9 mouse cellular contexts compared by ENCODE assay signal in the genomic region with DNA sequence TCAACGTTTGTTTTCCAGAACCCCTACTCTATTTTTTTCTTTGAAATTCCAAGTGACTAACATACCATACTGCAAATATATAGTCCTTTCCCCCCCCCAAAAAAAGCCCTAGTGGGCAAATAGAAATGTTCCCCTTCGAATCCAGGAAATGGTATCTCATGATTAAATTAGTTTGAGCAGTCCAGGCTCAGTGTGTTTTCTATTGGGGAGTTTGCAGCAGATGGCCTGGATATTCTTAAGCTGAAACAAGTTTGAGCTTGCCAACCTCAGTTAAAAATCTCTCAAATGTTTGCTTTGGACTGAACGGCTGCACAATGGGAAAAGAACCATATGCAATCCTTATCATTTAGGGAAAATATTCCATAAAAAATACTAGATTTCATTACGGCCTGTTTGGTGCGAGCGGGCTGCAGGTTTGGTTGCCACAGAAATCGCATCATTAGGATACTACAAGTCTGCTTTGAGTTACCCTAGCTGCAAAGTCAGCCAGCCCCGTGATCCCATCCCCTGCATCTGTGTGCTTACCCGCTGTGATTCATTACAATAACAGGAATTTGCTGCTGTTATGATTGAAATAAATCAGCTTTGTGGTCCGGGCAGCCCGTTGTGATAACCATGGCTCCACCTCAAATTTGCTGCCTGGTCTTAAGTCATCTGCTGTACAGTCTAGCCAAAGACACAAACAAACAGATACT.
DNase-seq lines count a peak whose midpoint lies in the region; ATAC-seq and TF ChIP-seq lines count a peak whose summit lies in the region.
"Had no signal": no experiment of that assay in that cellular context is flagged by ENCODE, and none has a peak within 500 bp of the region (broad histone marks: within the 10 kb centered on the region; RNA-seq: fewer than 3 reads in every experiment).

No protein-coding gene starts in this region.

- DNase-seq in hindbrain, postnatal 0 days (ENCODE audit: low spot score) = peak; percentile 10
- DNase-seq in embryo, embryonic 11.5 days (ENCODE audit: low read depth, low spot score) = peak; percentile 13
- peak; percentile 11 to 32 for DNase-seq in layer of hippocampus, adult 2 months (ENCODE audit: low spot score in 2 of 2)
- DNase-seq in thymus, postnatal 4 days = no peak
- DNase-seq in frontal cortex, postnatal 25 days (ENCODE audit: low spot score in 2 of 2) = no peak
- DNase-seq in liver, embryonic 11.5 days (ENCODE audit: low spot score) = no peak
- DNase-seq: cerebellum, adult 11 months had no signal

- no peaks in the 10 kb centered on the region for H3K4me1 ChIP-seq in hindbrain, postnatal 0 days (ENCODE audit: insufficient read depth, low read length)
- H3K4me1 ChIP-seq in hindbrain, embryonic 12.5 days = no peaks in the 10 kb centered on the region; the same call in 1 of the 2 replicates
- H3K4me1 ChIP-seq in liver, embryonic 11.5 days (replicated peaks; ENCODE audit: control insufficient read depth, insufficient read depth, low read length) = peaks cover 2% of the 10 kb centered on the region; the same call in 1 of the 2 replicates

- no peak overlapping the region for H3K4me3 ChIP-seq in hindbrain, postnatal 0 days (ENCODE audit: low read length)
- no peak overlapping the region for H3K4me3 ChIP-seq in hindbrain, embryonic 12.5 days
- no peak overlapping the region for H3K4me3 ChIP-seq in C2C12 (ENCODE audit: insufficient read depth, poor library complexity, severe bottlenecking)
- H3K4me3 ChIP-seq in layer of hippocampus, adult 2 months = no peak overlapping the region
- no peak overlapping the region for H3K4me3 ChIP-seq in liver, embryonic 11.5 days (ENCODE audit: low read depth, low read length)

- no peak overlapping the region for H3ac ChIP-seq in C2C12 (ENCODE audit: control insufficient read depth, insufficient read length, low read depth)

- H3K9me3 ChIP-seq in hindbrain, postnatal 0 days (ENCODE audit: low read length) = no peaks in the 10 kb centered on the region
- H3K9me3 ChIP-seq in hindbrain, embryonic 12.5 days (replicated peaks) = no peaks in the 10 kb centered on the region
- no peaks in the 10 kb centered on the region for H3K9me3 ChIP-seq in liver, embryonic 11.5 days (ENCODE audit: control insufficient read depth, low read length)

- 59% methylated on average over 11 of the region's 11 CpGs for WGBS in hindbrain, postnatal 0 days
- WGBS in hindbrain, embryonic 12.5 days = 76% methylated on average over 11 of the region's 11 CpGs
- 67% methylated on average over 11 of the region's 11 CpGs for WGBS in liver, embryonic 11.5 days

- no peak overlapping the region for H3K4me2 ChIP-seq in hindbrain, postnatal 0 days (ENCODE audit: low read depth, low read length)
- no peak overlapping the region for H3K4me2 ChIP-seq in hindbrain, embryonic 12.5 days (replicated peaks)
- H3K4me2 ChIP-seq in liver, embryonic 11.5 days = no peak overlapping the region

- H3K27me3 ChIP-seq in hindbrain, postnatal 0 days (ENCODE audit: insufficient read depth, low read length) = no peaks in the 10 kb centered on the region
- H3K27me3 ChIP-seq in hindbrain, embryonic 12.5 days = no peaks in the 10 kb centered on the region
- no peaks in the 10 kb centered on the region for H3K27me3 ChIP-seq in C2C12 (ENCODE audit: control insufficient read depth, insufficient read depth, insufficient read length)
- H3K27me3 ChIP-seq in liver, embryonic 11.5 days (replicated peaks; ENCODE audit: control insufficient read depth, insufficient read depth, low read length) = no peaks in the 10 kb centered on the region

- H3K36me3 ChIP-seq in hindbrain, postnatal 0 days (ENCODE audit: insufficient read depth, low read length) = no peaks in the 10 kb centered on the region
- no peaks in the 10 kb centered on the region for H3K36me3 ChIP-seq in hindbrain, embryonic 12.5 days
- no peaks in the 10 kb centered on the region for H3K36me3 ChIP-seq in C2C12 (ENCODE audit: control insufficient read depth, insufficient read depth)
- H3K36me3 ChIP-seq in liver, embryonic 11.5 days (ENCODE audit: control insufficient read depth, insufficient read depth, low read length) = no peaks in the 10 kb centered on the region

- ATAC-seq in hindbrain, postnatal 0 days = no peak
- no peak for ATAC-seq in hindbrain, embryonic 12.5 days (ENCODE audit: low FRiP score)
- no peak for ATAC-seq in liver, embryonic 11.5 days (replicated peaks; ENCODE audit: low FRiP score)

- TF ChIP-seq CTCF in hindbrain, postnatal 0 days (IDR thresholded peaks at IDR 0.05; ENCODE audit: low read depth) = no peak
- TF ChIP-seq CTCF in C2C12 (IDR thresholded peaks at IDR 0.05; ENCODE audit: control insufficient read depth, insufficient read depth, insufficient read length) = no peak
- no peak for TF ChIP-seq CTCF in layer of hippocampus, adult 2 months (conservative IDR thresholded peaks at IDR 0.05)

- H3K79me2 ChIP-seq in C2C12 (ENCODE audit: control insufficient read depth, insufficient read depth) = no peaks in the 10 kb centered on the region

- H3K9ac ChIP-seq in hindbrain, postnatal 0 days (replicated peaks; ENCODE audit: low read length) = no peak overlapping the region
- no peak overlapping the region for H3K9ac ChIP-seq in hindbrain, embryonic 12.5 days
- H3K9ac ChIP-seq in liver, embryonic 11.5 days (ENCODE audit: low read depth, low read length) = no peak overlapping the region

- H3K79me3 ChIP-seq in C2C12 (ENCODE audit: low read depth) = no peaks in the 10 kb centered on the region

- H3K27ac ChIP-seq in hindbrain, postnatal 0 days = no peak overlapping the region
- H3K27ac ChIP-seq in hindbrain, embryonic 12.5 days = no peak overlapping the region
- H3K27ac ChIP-seq in layer of hippocampus, adult 2 months = peak overlapping the region; percentile 24; the same call in 1 of the 2 replicates
- H3K27ac ChIP-seq in liver, embryonic 11.5 days (ENCODE audit: low read depth, low read length) = no peak overlapping the region

TF ChIP-seq in C2C12, 6 proteins besides CTCF, POLR2A, EP300 and RAD21:
- TF ChIP-seq CEBPB (IDR thresholded peaks at IDR 0.05; ENCODE audit: low read depth) (no peak), MAX (IDR thresholded peaks at IDR 0.05) (no peak), MYOG (IDR thresholded peaks at IDR 0.05; ENCODE audit: control insufficient read depth, extremely low read depth, insufficient read length) (no peak), MYOD1 (IDR thresholded peaks at IDR 0.05; ENCODE audit: control insufficient read depth, insufficient read length, low read depth) (peak; percentile 64), USF1 (IDR thresholded peaks at IDR 0.05; ENCODE audit: low read depth) (peak; percentile 50), FOSL1 (IDR thresholded peaks at IDR 0.05; ENCODE audit: insufficient read depth, low read length, poor library complexity, severe bottlenecking) (no peak)

Comparison
In these comparisons a context has a peak if more than half of its experiments do, and no peak if none do; other contexts are left out.
1. DNase-seq: peak in hindbrain, postnatal 0 days (single experiment), embryo, embryonic 11.5 days (single experiment) and layer of hippocampus, adult 2 months (2 of 2); none in thymus, postnatal 4 days (single experiment), frontal cortex, postnatal 25 days (0 of 2) and liver, embryonic 11.5 days (single experiment).